Mouse (Mus musculus): ENCODE data around the gene Prl3c1.
"Not testable (repeated sequence)": the region's sequence is repeated elsewhere in the genome, so short reads cannot be mapped to it uniquely, and the experiment has no call there.

The Prl3c1 gene

DNA sequence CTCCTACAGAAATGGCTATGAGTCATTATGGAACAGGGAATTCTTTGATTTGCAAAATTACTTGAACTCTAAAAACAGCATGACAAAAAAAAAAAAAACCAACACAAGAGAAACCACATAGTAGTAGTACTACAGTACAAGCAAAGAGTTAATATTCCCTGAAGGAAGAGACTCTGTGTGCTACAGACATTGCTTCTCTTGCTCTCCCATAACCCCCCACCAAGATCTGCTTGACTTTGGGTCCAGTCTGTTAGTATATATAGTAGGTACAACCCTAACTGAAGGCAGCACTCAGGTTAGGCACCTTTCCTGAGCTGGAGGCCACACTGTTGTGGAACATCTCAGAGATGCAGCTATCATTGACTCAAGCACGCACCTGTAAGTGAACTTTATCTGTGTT lies at the start of gene Prl3c1:
Gene Prl3c1 (plus strand): TSS at position 301 of the 400 bp plus-strand sequence.
- DNase-seq = no peak

DNA sequence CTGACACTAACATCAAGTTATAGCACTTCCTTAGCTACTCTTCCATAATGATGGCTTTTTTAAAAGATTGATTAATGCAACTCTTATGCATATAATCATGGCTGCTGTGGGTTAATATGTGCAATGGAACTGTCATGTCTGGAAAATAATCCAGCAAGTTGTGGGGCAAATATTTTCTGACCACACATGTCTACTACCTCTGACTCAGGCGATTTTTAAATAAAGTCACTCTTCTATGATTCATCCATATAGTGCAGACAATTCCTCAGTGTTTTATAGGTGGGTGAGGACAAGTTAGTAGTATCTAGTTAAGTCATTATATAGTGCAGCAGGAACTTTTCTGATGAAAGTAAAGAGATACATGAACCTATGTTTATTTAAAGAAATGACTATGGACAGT lies 48.2 kb upstream of the Prl3c1 start:
- DNase-seq = no peak

- not testable (repeated sequence) for DNase-seq
These were observed 40.0 kb upstream of the Prl3c1 start, which contains the start of gene Prl3d3 for GRCm38 (mm10) chr13:27156490-27156889. TSS of gene Prl3d3 (plus strand) at chr13:27156790.

DNA sequence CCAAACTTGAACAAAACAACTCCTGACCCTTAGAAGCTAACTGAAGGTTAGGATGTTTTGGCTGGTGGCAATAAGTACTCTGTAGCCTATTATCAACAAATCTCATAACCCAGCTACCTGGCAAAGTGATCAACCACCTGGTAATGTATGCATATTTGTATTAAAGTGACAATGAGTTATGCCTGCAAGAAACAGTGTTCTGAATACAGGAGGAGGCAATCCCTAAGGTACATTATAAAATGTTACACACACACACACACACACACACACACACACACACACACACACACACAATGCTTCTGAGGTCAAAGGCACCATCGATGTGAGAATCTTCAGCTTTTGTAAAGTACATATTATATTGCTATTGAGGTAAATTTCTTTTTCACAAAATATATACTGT lies 45.1 kb downstream of the Prl3c1 start, which contains the start of gene Prl3b1:
Gene Prl3b1 (plus strand): TSS at position 301 of the 400 bp plus-strand sequence.
- no peak for DNase-seq
